Mouse (Mus musculus) B cell, adult 2 months (primary cell): ENCODE data around the gene Cmtr2.
A peak's percentile ranks its signal among the peaks of the same experiment; 100 is the strongest.

Experiments
- DNase-seq, 2 experiments: peaks; one replicate each; pipeline ENCODE4 v3.0.0; 2022

Cmtr2 gene

GRCm38 (mm10) chr8:110265796-110266305 lies 50.4 kb downstream of the Cmtr2 start:
- peak in 1 of 2 experiments; percentile 1 for DNase-seq

- DNase-seq = peak; percentile 9 to 28
These were observed 51.3 kb downstream of the Cmtr2 start, which contains the start of gene Hydin for GRCm38 (mm10) chr8:110266741-110267140. Hydin (plus strand) TSS chr8:110266977.

- DNase-seq = no peak
These were observed 51.8 kb downstream of the Cmtr2 start for GRCm38 (mm10) chr8:110267268-110267667.

GRCm38 (mm10) chr8:110270659-110271058 lies 55.2 kb downstream of the Cmtr2 start:
- no peak for DNase-seq

GRCm38 (mm10) chr8:110273394-110273793 lies 57.9 kb downstream of the Cmtr2 start:
- no peak for DNase-seq
